Mouse (Mus musculus) intestine, postnatal 0 days (tissue): Measurements from ENCODE around the gene C77080. TPM values are rescaled to one million over a fixed set of nuclear protein-coding genes. Genes with fewer than 3 reads are reported as not detected.

Experiments used
- ATAC-seq: fragments of 200-750 bp; cut with Nextera tagmentation; 2 replicates; pipeline ENCODE4 v1.8.0; 2017; ENCODE audit warnings: mild to moderate bottlenecking, moderate TSS enrichment, moderate library complexity
- H3K27ac ChIP-seq: fragments of 300-500 bp; sonication (generic); 2 replicates; pipeline ENCODE4 v1.5.1; 2014; ENCODE audit warnings: mild to moderate bottlenecking, low read depth, low read length, moderate library complexity
- H3K27me3 ChIP-seq: fragments of 300-500 bp; sonication (generic); replicated peaks from 2 replicates; pipeline ENCODE4 v1.6.1; 2014; ENCODE audit warnings: low read length, mixed read lengths; ENCODE audit not compliant: control insufficient read depth, insufficient read depth
- H3K36me3 ChIP-seq: fragments of 300-500 bp; sonication (generic); 2 replicates; pipeline ENCODE4 v1.6.1; 2014; ENCODE audit warnings: mild to moderate bottlenecking, moderate library complexity; ENCODE audit not compliant: control insufficient read depth, insufficient read depth
- H3K4me1 ChIP-seq: fragments of 300-500 bp; sonication (generic); replicated peaks from 2 replicates; pipeline ENCODE4 v1.6.1; 2014; ENCODE audit warnings: antibody characterized with exemption, low read length, mixed read lengths; ENCODE audit not compliant: control insufficient read depth, insufficient read depth
- H3K4me2 ChIP-seq: fragments of 300-500 bp; sonication (generic); replicated peaks from 2 replicates; pipeline ENCODE4 v1.6.1; 2014; ENCODE audit warnings: low read depth, mild to moderate bottlenecking, moderate library complexity
- H3K4me3 ChIP-seq: fragments of 300-500 bp; sonication (generic); 2 replicates; pipeline ENCODE4 v1.5.1; 2014; ENCODE audit warnings: low read depth, low read length
- H3K9ac ChIP-seq: fragments of 300-500 bp; sonication (generic); 2 replicates; pipeline ENCODE4 v1.6.1; 2014; ENCODE audit warnings: mild to moderate bottlenecking, low read depth, low read length
- H3K9me3 ChIP-seq: fragments of 300-500 bp; sonication (generic); 2 replicates; pipeline ENCODE4 v1.6.1; 2016; ENCODE audit warnings: mixed run types; ENCODE audit not compliant: control insufficient read depth
- CTCF ChIP-seq: sonication (generic); IDR thresholded peaks from 2 replicates; pipeline ENCODE4 v1.5.1; 2016; ENCODE audit warnings: low read depth, mild to moderate bottlenecking, control low read depth, antibody characterized with exemption, moderate library complexity
- WGBS: fragments of 180-500 bp; shearing (Covaris S2); extraction: QIAGEN DNeasy Blood & Tissue Kit; methylation state at CpG from one replicate; pipeline ENCODE4 v1.1.7; 2014; 5-methylcytosine and 5-hydroxymethylcytosine counted together
- polyA plus RNA-seq: library from polyadenylated mRNA; unstranded; fragments of >200 nt; fragmentation: Nextera tagmentation; extraction: Ambion mirVana; gene quantifications from 2 replicates; pipeline ENCODE4 v1.2.1, GENCODE M21; 2015

C77080 gene
- polyA plus RNA-seq, 1 experiment from 2014 or later, result 14.3 TPM

DNA sequence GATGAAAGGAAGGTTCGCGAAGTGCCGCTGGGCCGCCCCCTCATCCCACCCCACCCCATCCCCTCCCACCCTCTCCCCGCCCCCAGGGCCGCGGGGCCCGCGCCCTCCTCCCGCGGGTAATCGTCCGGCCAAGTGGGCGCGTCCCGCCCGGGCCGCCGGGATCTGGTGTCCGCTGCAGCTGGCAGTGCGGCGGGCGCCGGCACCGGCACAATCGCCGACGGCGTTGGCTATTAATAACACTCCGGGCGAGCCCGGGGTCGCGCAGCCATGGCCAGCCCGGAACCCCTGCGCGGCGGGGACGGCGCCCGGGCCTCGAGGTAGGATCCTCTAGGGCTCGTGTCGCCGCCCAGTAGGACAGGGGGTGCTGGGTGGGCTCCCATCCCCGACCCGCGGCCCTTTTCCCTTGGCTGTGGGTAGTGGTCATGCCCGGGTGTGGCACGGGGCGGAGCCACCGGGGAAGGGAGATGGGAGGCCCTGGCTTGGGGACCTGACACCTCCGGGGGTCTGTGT is 26.3 kb upstream of the C77080 start, which contains the start of gene Sync:
Gene Sync (plus strand): TSS at position 146 of the 510 bp plus-strand sequence.
- no peaks in the 10 kb centered on the region for H3K4me1 ChIP-seq
- WGBS, result under 1% methylated on average over 42 of the region's 53 CpGs
- H3K27ac ChIP-seq, result no peak within 1 kb of the TSS
- TF ChIP-seq CTCF, result no peak
- H3K9me3 ChIP-seq, result 0 out of 2 replicates have a peak, but pooled peaks cover 2% of the 10 kb centered on the region
- H3K4me2 ChIP-seq, result peak within 1 kb of the TSS; percentile 96
- peak within 1 kb of the TSS; percentile 26; the same call in 1 of the 2 replicates for H3K9ac ChIP-seq
- peak; percentile 31; the same call in 1 of the 2 replicates for ATAC-seq
- peak within 1 kb of the TSS; percentile 48 for H3K4me3 ChIP-seq
- no peaks in the 10 kb centered on the region for H3K36me3 ChIP-seq
- H3K27me3 ChIP-seq, result no peaks in the 10 kb centered on the region

DNA sequence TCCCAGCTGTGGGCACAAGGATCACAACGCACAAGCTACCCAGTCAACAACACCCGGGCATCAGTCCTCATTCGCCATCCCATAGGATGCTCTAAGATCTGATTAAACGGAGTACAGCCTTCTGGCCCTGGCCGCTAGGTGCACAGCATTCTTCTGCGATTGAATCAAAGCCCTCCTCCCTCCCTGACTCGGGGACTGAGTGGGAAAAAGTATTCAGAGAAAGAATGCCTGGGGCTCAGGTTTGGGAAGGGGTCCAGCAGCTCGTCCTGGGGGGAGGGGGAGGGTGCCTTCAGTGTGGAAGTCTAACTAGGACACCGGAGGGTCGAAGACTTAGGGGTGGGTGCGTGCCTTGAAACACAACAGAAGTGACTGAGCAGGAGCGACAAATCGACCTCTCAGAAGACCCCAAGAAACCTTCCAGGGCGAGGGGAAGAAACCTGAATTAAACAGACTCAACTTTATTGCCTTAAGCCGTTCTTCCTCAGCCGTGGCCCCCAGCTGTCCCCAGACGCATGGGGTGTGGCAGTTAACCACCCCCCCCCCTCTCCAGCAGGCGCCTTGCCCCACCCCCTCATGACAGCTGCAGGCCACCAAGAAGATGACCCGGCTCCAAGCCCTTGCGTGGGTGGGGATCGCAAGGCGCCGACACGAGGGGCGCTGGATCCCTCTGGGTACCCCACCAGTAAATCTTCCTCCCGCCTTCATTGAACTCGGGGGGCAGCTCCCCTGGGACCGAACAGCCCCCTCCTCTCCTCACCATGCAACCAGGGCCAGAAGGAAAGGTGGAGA is 25.7 kb upstream of the C77080 start:
- Histone ChIP-seq H3K9me3 (0 out of 2 replicates have a peak, but pooled peaks cover 2% of the 10 kb centered on the region), H3K27ac (no peak overlapping the region), H3K4me3 (peak overlapping the region; percentile 48), H3K27me3 (no peaks in the 10 kb centered on the region), H3K4me2 (peak overlapping the region; percentile 96), H3K9ac (0 out of 2 replicates have a peak overlapping the region, but pooled peaks have one; percentile 26), H3K36me3 (no peaks in the 10 kb centered on the region), H3K4me1 (no peaks in the 10 kb centered on the region)
- peak; percentile 20; the same call in 1 of the 2 replicates for ATAC-seq
- peak; percentile 54 for TF ChIP-seq CTCF
- 2% methylated on average over 27 of the region's 28 CpGs for WGBS

DNA sequence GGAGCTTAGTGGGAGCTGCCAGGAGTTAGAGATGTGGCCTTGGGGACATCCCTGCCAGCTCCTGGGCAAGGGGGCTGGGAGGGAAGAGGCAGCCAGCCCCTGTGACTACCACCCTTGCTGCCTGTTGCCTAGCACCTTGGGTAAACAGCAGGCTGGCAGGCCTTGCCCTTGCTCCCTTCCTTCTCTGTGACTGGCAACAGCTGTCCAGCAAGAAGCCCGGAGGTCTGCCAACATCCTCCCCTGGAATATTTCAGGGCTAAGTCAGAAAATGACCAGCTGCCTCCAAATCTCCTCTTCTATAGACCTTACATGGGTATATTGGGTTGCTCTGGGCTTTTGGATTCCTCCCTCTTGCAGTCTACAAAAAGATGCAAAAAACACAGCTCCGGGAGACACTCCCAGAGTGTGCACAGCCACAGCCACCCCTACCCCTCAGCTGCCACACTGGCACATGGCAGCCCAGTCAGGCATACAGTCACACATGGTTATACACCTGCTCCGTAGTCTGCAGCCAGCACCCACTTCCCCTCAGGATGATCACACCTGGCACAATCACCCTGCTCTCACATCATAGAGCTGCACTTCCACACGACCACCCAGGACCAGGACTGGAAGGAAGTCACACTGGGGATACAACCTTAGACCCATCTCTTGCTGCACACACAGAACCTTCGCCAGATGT is 24.9 kb upstream of the C77080 start:
- peak; percentile 12 for ATAC-seq
- H3K27ac ChIP-seq, result no peak overlapping the region

DNA sequence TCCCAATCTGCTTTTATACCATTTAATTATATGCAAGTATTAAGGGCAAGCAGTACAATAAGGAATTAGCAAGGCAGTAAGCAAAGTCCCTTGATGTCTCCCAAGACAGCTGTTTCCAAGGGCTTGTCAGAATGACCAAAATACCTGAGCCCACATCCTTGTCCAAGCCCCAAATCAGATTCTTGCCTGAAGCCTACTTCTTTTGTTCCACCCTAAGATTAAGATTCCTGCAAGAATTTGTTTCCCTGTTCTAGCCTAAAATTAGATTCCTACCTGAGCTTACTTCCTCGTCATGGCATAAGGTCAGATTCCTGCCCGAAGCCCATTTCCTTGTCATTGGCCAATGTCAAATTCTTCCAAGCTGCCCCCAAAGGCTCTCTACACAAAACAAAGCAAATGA is 23.5 kb upstream of the C77080 start:
- Histone ChIP-seq H3K4me1 (no peaks in the 10 kb centered on the region), H3K27me3 (no peaks in the 10 kb centered on the region), H3K36me3 (no peaks in the 10 kb centered on the region), H3K27ac (no peak overlapping the region), H3K9ac (no peak overlapping the region), H3K4me2 (no peak overlapping the region), H3K9me3 (0 out of 2 replicates have a peak, but pooled peaks cover 2% of the 10 kb centered on the region), H3K4me3 (no peak overlapping the region)
- ATAC-seq, result no peak
- TF ChIP-seq CTCF, result no peak
- WGBS, result 77% methylated on average over 2 of the region's 2 CpGs

More for the DNA sequence above, 24.9 kb upstream of the C77080 start:
- WGBS, result 52% methylated on average over 5 of the region's 5 CpGs
- H3K4me2 ChIP-seq, result no peak overlapping the region
- H3K4me1 ChIP-seq, result no peaks in the 10 kb centered on the region
- H3K4me3 ChIP-seq, result peak overlapping the region; percentile 48; the same call in 1 of the 2 replicates
- TF ChIP-seq CTCF, result no peak
- no peaks in the 10 kb centered on the region for H3K36me3 ChIP-seq
- H3K9me3 ChIP-seq, result 0 out of 2 replicates have a peak, but pooled peaks cover 2% of the 10 kb centered on the region
- no peaks in the 10 kb centered on the region for H3K27me3 ChIP-seq
- no peak overlapping the region for H3K9ac ChIP-seq

DNA sequence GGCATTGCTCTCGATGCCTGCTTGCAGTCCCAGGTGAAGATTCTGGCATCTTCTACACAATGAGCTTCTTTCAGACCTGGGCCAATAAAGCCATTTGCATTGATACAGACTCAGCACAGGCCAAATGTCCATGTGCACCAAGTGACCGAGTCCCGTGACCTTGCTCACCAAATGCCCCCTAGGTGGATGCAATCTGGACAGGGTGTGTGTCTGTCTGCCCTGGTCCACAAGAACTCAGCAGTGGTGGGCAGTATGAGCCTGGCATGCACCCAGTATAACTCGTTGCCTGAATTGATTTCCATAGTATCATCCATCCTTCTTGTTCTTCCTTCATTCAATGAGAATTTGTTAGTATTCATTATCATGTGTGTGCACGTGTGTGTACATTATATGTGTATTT is 22.0 kb upstream of the C77080 start:
- Histone ChIP-seq H3K9ac (no peak overlapping the region), H3K4me3 (no peak overlapping the region), H3K36me3 (no peaks in the 10 kb centered on the region), H3K27me3 (no peaks in the 10 kb centered on the region), H3K9me3 (0 out of 2 replicates have a peak, but pooled peaks cover 2% of the 10 kb centered on the region), H3K4me1 (no peaks in the 10 kb centered on the region), H3K4me2 (no peak overlapping the region), H3K27ac (no peak overlapping the region)
- no peak for ATAC-seq
- 90% methylated on average over 5 of the region's 5 CpGs for WGBS
- TF ChIP-seq CTCF, result no peak

DNA sequence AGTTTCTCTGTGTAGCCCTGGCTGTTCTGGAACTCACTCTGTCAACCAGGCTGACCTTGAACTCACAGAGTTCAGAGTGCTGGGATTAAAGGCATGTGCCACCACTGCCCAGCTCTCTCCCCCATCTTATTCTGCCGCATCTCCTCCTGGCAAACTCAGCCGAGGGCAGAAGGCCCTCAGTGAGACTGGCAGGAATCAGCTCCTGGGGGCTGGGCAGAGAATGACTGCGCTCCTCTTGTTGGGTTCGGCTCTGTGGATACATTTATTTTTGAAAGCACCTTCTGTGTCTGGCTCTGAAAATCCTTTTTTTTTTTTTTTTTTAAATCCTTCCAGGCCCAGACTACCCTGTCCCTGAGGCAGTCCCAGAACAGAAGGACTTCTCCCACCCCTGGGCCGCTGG is 21.6 kb upstream of the C77080 start:
- no peaks in the 10 kb centered on the region for H3K36me3 ChIP-seq
- no peak for ATAC-seq
- 81% methylated on average over 5 of the region's 5 CpGs for WGBS
- 0 out of 2 replicates have a peak, but pooled peaks cover 2% of the 10 kb centered on the region for H3K9me3 ChIP-seq
- no peak for TF ChIP-seq CTCF
- no peaks in the 10 kb centered on the region for H3K4me1 ChIP-seq
- H3K4me3 ChIP-seq, result no peak overlapping the region
- H3K27me3 ChIP-seq, result no peaks in the 10 kb centered on the region
- no peak overlapping the region for H3K4me2 ChIP-seq
- H3K27ac ChIP-seq, result no peak overlapping the region
- H3K9ac ChIP-seq, result no peak overlapping the region
